Mouse (Mus musculus) NIH3T3 (cell line): ENCODE measurements around the gene Gm5615.

ENCODE experiments used
- DNase-seq: peaks from one replicate; pipeline ENCODE4 v3.0.0-alpha.2; 2012; ENCODE audit warnings: low read depth

The Gm5615 gene

GRCm38 (mm10) chr9:36541863-36542262, at the start of gene Gm5615:
Gm5615 (minus strand) TSS chr9:36541963.
- DNase-seq, result no peak

DNA sequence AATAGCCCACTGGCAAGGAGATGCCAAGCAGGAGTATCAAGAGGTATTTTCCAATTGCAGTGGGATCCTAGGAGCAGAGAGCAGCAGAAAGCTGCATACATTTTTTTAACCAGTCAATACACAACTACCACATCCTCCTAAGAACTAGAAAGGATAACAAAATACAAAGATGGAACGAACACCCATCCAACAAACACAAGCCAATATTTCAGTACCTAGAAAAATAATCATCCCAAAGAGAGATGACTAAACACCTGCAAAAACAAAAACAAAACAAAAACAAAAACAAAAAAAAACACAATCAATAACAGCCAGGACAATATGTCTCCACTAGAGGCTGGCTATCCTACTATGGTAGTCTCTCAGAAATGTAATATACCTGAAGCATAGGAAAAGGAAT, 40.8 kb upstream of the Gm5615 start, which contains the start of gene Gm17689:
TSS of gene Gm17689 (minus strand) at position 101 of the 400 bp plus-strand sequence.
- no peak for DNase-seq

- no peak for DNase-seq
Observed at GRCm38 (mm10) chr9:36504211-36504610, 37.6 kb downstream of the Gm5615 start.

GRCm38 (mm10) chr9:36495824-36496223, 45.9 kb downstream of the Gm5615 start:
- no peak for DNase-seq

- DNase-seq, result no peak
Observed at GRCm38 (mm10) chr9:36494501-36495220, 47.1 kb downstream of the Gm5615 start.
